Mouse (Mus musculus): ENCODE results near the gene Cib4. TPM values are rescaled to one million over a fixed set of nuclear protein-coding genes. Genes with fewer than 3 reads are reported as not detected.
A peak's percentile ranks its signal among the peaks of the same experiment; 100 is the strongest.

The Cib4 gene
- polyA plus RNA-seq, 1 experiment: not detected

GRCm38 (mm10) chr5:30523131-30523530 is 22.5 kb downstream of the Cib4 start:
- TF ChIP-seq FLI1 (IDR thresholded peaks at IDR 0.05; ENCODE audit: low read length): no peak
- TF ChIP-seq GATA1 (IDR thresholded peaks at IDR 0.05; ENCODE audit: borderline replicate concordance, low read length): no peak
- H3K36me3 ChIP-seq (replicated peaks; ENCODE audit: low read length): no peaks in the 10 kb centered on the region

DNA sequence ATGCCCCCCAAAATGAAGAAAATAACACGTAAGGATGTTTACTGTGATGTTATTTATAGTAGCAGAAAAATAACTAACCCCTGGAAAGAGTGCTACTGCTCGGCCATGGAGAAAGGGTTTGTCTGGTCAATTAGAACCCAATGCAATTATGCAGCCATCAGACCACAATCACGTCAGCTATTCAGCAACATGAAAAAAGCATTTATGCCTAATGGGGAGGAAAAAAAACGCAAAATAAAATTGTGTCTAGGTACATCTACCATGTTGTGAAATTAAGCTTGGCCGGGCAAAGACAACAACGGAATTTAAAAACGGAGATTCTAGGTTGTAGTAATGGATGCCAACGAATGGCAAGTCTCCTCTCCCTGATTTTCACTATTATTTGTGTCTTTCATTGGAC is 23.2 kb downstream of the Cib4 start:
- Histone ChIP-seq H3K36me3 (replicated peaks; ENCODE audit: low read length) (no peaks in the 10 kb centered on the region), H3K27me3 (replicated peaks) (peaks cover 55% of the 10 kb centered on the region), H3K4me3 (replicated peaks) (no peak overlapping the region), H3K9me3 (no peaks in the 10 kb centered on the region), H3K4me1 (0 out of 2 replicates have a peak, but pooled peaks cover 4% of the 10 kb centered on the region)
- no peak for TF ChIP-seq GATA1 (IDR thresholded peaks at IDR 0.05; ENCODE audit: borderline replicate concordance, low read length)
- TF ChIP-seq FLI1 (IDR thresholded peaks at IDR 0.05; ENCODE audit: low read length): no peak

More at GRCm38 (mm10) chr5:30523131-30523530, 22.5 kb downstream of the Cib4 start:
- H3K4me3 ChIP-seq (replicated peaks): no peak overlapping the region
- H3K4me1 ChIP-seq: 0 out of 2 replicates have a peak, but pooled peaks cover 4% of the 10 kb centered on the region
- no peaks in the 10 kb centered on the region for H3K9me3 ChIP-seq
- H3K27me3 ChIP-seq (replicated peaks): peaks cover 56% of the 10 kb centered on the region

- Histone ChIP-seq H3K9me3 (no peaks in the 10 kb centered on the region), H3K36me3 (replicated peaks; ENCODE audit: low read length) (no peaks in the 10 kb centered on the region), H3K4me1 (peaks cover 10% of the 10 kb centered on the region), H3K4me3 (replicated peaks) (no peak overlapping the region), H3K27me3 (replicated peaks) (peaks cover 40% of the 10 kb centered on the region)
- TF ChIP-seq GATA1 (IDR thresholded peaks at IDR 0.05; ENCODE audit: borderline replicate concordance, low read length): no peak
- TF ChIP-seq FLI1 (IDR thresholded peaks at IDR 0.05; ENCODE audit: low read length): no peak
These were observed 25.4 kb downstream of the Cib4 start for GRCm38 (mm10) chr5:30520214-30520732.

GRCm38 (mm10) chr5:30519494-30519893 is 26.1 kb downstream of the Cib4 start:
- no peak for TF ChIP-seq GATA1 (IDR thresholded peaks at IDR 0.05; ENCODE audit: borderline replicate concordance, low read length)
- no peak for TF ChIP-seq FLI1 (IDR thresholded peaks at IDR 0.05; ENCODE audit: low read length)
- no peaks in the 10 kb centered on the region for H3K9me3 ChIP-seq
- no peaks in the 10 kb centered on the region for H3K36me3 ChIP-seq (replicated peaks; ENCODE audit: low read length)
- H3K27me3 ChIP-seq (replicated peaks): peaks cover 34% of the 10 kb centered on the region
- H3K4me1 ChIP-seq: peaks cover 10% of the 10 kb centered on the region
- H3K4me3 ChIP-seq (replicated peaks): no peak overlapping the region

DNA sequence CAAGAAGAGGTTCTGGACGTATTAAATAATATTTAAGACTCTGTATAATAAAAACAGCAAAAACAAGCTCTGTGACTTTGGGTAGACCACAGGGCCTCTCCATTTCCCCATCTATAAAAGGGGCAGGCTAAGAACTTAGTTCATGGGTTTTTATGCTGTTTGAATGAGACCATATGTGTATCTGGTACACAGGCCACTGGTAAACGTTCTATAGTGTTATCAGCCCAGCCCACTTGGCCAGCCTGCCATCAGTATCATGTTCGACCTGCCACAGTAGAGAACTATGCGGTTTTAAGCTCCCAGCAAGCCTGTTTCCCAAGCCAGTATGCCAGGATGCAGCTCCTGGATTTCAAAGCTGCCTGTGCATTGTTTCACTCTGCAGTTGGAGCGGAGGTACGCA is 27.1 kb downstream of the Cib4 start:
- no peak overlapping the region for H3K4me3 ChIP-seq (replicated peaks)
- TF ChIP-seq GATA1 (IDR thresholded peaks at IDR 0.05; ENCODE audit: borderline replicate concordance, low read length) (no peak), FLI1 (IDR thresholded peaks at IDR 0.05; ENCODE audit: low read length) (no peak)
- peaks cover 10% of the 10 kb centered on the region for H3K4me1 ChIP-seq
- H3K36me3 ChIP-seq (replicated peaks; ENCODE audit: low read length): no peaks in the 10 kb centered on the region
- H3K27me3 ChIP-seq (replicated peaks): peaks cover 38% of the 10 kb centered on the region
- H3K9me3 ChIP-seq: no peaks in the 10 kb centered on the region

GRCm38 (mm10) chr5:30518108-30518507 is 27.5 kb downstream of the Cib4 start:
- no peaks in the 10 kb centered on the region for H3K36me3 ChIP-seq (replicated peaks; ENCODE audit: low read length)
- peaks cover 8% of the 10 kb centered on the region for H3K4me1 ChIP-seq
- H3K27me3 ChIP-seq (replicated peaks): peaks cover 35% of the 10 kb centered on the region
- no peaks in the 10 kb centered on the region for H3K9me3 ChIP-seq
- TF ChIP-seq GATA1 (IDR thresholded peaks at IDR 0.05; ENCODE audit: borderline replicate concordance, low read length): no peak
- H3K4me3 ChIP-seq (replicated peaks): no peak overlapping the region

DNA sequence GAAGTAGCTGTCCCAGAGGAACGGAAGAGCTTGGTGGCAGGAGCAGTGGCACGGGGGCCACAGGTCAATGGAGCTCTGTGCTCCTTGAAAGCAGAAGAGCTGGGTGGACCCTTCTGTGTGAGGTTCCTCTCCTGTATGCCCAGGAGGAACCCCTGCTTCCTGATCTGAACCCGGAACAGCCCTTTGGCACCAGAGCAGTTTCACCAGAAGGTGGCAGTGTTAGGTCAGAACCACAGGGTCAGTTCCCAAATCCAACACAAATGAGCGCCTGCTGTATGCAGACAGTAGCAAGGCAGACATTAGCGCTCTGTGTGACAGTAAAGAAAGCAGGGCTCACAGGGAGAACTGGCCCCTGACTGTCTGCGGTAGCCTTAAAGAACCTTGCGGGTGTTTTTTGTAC is 29.3 kb downstream of the Cib4 start:
- Histone ChIP-seq H3K9me3 (no peaks in the 10 kb centered on the region), H3K27me3 (replicated peaks) (peaks cover 31% of the 10 kb centered on the region), H3K4me3 (replicated peaks) (peak overlapping the region; percentile 67), H3K36me3 (replicated peaks; ENCODE audit: low read length) (no peaks in the 10 kb centered on the region), H3K4me1 (peaks cover 5% of the 10 kb centered on the region)
- no peak for TF ChIP-seq GATA1 (IDR thresholded peaks at IDR 0.05; ENCODE audit: borderline replicate concordance, low read length)
- TF ChIP-seq FLI1 (IDR thresholded peaks at IDR 0.05; ENCODE audit: low read length): no peak

DNA sequence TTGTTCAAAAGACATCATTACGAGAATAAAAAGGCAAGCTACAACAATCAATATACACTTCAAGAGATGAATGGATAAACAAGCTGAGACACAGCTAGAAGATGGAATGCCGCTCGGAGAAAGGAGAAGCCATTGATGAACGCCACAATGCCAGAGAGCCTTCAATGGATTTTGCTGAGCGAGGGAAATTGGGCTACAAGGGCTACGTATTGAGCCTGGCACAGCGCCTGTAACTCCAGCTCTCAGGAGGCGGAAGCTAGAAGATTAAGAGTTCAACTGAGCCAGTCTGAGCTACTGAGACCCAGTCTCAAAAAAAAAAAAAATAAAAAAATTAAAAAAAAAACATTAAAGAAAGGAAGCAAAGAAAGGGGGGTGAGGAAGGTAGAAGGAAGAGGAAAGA is 32.5 kb downstream of the Cib4 start:
- H3K4me1 ChIP-seq: peaks cover 5% of the 10 kb centered on the region
- no peak overlapping the region for H3K4me3 ChIP-seq (replicated peaks)
- TF ChIP-seq GATA1 (IDR thresholded peaks at IDR 0.05; ENCODE audit: borderline replicate concordance, low read length): no peak
- H3K9me3 ChIP-seq: no peaks in the 10 kb centered on the region
- peaks cover 21% of the 10 kb centered on the region for H3K27me3 ChIP-seq (replicated peaks)
- no peaks in the 10 kb centered on the region for H3K36me3 ChIP-seq (replicated peaks; ENCODE audit: low read length)

DNA sequence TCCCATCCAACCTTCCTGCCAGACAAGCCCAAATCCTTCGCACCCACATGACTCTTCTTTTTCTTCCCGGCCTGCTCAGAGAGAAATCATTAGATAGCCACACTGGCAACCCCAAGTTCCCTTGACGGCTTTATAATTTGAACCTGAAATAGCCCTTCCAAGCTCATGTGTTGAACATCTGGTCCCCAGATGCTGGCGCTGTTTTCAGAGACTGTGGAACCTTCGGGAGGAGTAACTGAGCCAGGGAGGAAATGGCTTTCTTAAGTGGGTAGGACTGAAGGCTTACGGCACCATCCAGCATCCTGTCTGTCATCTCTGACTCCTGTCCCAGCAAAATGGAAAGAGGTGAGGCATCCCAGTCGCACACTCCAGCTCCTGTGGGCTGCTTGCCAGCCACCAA is 48.3 kb downstream of the Cib4 start:
- Histone ChIP-seq H3K9me3 (no peaks in the 10 kb centered on the region), H3K36me3 (replicated peaks; ENCODE audit: low read length) (no peaks in the 10 kb centered on the region), H3K4me3 (replicated peaks) (no peak overlapping the region), H3K4me1 (no peaks in the 10 kb centered on the region), H3K27me3 (replicated peaks) (peaks cover 20% of the 10 kb centered on the region)
- no peak for TF ChIP-seq GATA1 (IDR thresholded peaks at IDR 0.05; ENCODE audit: borderline replicate concordance, low read length)
- TF ChIP-seq FLI1 (IDR thresholded peaks at IDR 0.05; ENCODE audit: low read length): no peak

GRCm38 (mm10) chr5:30496821-30497220 is 48.8 kb downstream of the Cib4 start:
- Histone ChIP-seq H3K36me3 (replicated peaks; ENCODE audit: low read length) (no peaks in the 10 kb centered on the region), H3K4me1 (no peaks in the 10 kb centered on the region), H3K9me3 (no peaks in the 10 kb centered on the region), H3K27me3 (replicated peaks) (peaks cover 19% of the 10 kb centered on the region), H3K4me3 (replicated peaks) (no peak overlapping the region)
- TF ChIP-seq GATA1 (IDR thresholded peaks at IDR 0.05; ENCODE audit: borderline replicate concordance, low read length): no peak
- no peak for TF ChIP-seq FLI1 (IDR thresholded peaks at IDR 0.05; ENCODE audit: low read length)

DNA sequence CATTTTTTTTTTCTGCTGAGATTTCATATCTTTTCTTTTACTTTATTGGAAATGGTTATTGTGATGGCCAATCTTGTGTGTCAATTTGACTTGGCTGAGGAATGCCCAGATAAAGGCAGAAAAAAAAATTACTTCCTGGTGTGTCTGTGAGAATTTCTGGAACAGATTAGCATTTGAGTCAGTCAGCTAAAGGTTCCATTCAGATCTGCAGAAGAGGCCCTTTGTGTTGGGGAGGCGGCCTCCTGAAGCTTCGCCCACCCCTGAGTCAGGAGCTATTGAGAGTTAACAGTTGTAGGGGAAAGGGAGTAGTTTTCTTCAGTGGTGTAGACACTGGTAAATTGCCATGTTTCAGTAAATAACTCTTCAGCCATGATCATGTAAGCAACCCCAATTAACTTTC is 50.3 kb downstream of the Cib4 start:
- Histone ChIP-seq H3K9me3 (no peaks in the 10 kb centered on the region), H3K27me3 (replicated peaks) (peaks cover 24% of the 10 kb centered on the region)
- no peak for TF ChIP-seq GATA1 (IDR thresholded peaks at IDR 0.05; ENCODE audit: borderline replicate concordance, low read length)
- TF ChIP-seq FLI1 (IDR thresholded peaks at IDR 0.05; ENCODE audit: low read length): no peak

More for the DNA sequence above, 50.3 kb downstream of the Cib4 start:
- Histone ChIP-seq H3K4me3 (replicated peaks) (no peak overlapping the region), H3K4me1 (no peaks in the 10 kb centered on the region), H3K36me3 (replicated peaks; ENCODE audit: low read length) (no peaks in the 10 kb centered on the region)

Measured in megakaryocyte, embryonic 14.5 days (primary cell).